Mouse (Mus musculus) right cerebral cortex, postnatal 10 days (tissue): Measurements from ENCODE around the gene Gab2.

Experiments
- DNase-seq, 2 experiments: peaks; one replicate each; pipeline ENCODE4 v3.0.0; 2021; ENCODE audit warnings: low spot score in 2 of 2

Gab2 gene

DNA sequence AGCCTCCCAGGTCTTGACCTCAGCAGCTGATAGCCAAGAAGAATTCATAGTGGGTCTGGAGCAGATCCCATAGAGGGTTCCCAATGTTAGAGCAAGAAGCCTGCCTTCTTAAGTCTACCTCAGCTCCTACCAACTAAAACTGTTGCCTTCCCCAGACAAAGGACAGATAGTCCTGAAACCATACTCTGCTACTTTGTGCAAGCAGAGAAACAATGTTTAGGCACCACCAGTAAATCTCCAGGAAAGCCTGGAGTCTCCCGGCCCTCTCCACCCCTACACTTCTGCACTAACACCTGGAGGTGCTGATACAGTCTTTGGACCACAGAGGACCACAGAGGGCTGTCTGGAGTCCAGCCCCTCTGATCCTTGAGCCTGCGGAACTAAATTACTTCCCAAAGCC is 263.3 kb downstream of the Gab2 start:
- DNase-seq, result peak in 1 of 2 experiments; percentile 28

DNA sequence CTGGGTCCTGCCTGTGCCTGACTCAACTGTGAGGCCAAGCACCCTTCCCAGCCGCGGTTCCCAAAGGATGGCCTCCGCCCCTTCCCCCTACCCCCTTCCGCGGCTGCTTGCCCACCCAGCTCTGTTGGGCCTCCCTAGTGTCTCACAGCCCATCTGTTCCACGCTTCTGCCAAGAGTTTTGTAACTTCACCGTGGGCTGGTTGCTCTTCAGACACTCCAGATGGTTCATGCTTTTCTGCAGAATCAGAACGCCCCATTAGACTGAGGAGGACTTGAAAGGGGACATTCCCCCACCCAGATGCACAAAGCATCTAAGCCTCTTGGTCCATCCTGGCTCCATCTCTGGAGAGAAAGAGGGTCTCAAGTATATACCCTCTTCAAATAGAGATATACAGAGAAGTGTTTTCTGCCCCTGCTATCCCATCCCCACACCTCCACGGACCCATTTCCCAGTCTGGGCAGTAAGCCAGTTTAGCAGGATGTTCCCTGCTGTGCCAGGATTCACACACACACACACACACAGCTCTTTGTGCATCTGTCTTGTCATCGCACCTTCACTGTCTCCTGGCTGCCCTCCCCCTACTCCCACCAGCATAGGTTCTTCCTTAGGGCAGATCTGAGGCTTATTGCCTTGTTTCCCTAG is 264.0 kb downstream of the Gab2 start:
- DNase-seq, result peak; percentile 85 to 91

DNA sequence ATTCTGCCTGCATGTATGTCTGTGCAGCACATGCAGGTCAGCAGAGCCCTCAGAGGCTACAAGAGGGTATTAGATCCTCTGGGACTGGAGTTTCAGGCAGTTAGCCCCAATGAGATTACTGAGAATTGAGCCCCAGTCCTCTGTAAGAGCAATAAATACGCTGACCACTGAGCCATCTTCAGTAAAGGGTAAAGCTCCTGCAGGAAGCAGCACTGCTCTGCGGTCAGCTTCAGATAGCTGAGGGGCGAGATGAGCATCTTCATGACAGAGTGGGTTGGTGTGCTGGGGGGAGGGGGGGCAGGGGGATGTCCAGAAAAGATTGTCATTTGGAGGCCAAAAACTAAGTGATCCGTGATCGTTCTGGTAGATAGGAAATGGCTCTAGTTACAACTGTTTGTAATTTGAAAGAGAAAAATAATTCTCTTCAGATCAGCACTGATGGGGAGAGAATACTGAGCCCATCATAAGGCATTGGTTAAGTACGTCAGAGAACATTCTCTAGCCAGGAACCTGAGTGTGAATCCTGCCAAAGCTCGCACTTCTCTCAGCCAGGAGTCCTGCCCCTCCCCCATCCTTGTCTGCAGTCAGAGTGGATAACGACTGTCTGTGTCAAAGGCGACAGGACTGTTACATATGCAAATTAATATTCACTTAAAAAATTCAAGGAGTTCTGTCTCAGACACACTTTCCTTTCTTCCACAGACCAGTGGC is 264.9 kb downstream of the Gab2 start:
- peak; percentile 20 to 23 for DNase-seq

DNA sequence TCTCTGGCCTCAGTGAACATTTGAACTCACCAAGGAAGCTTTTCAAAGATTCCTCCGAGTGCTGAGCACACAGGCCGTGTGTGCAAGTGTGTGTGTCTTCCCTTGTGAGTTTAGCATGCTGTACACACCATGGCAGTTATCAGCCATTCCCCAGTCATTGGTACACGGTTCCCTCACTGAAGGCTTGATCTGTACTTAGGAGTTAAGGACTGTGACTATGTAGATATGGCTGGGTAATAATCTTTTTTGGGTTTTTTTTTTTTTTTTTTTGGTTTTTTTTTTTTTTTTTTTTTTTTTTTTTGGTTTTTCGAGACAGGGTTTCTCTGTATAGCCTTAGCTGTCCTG is 265.4 kb downstream of the Gab2 start:
- peak in 1 of 2 experiments; percentile 14 for DNase-seq

DNA sequence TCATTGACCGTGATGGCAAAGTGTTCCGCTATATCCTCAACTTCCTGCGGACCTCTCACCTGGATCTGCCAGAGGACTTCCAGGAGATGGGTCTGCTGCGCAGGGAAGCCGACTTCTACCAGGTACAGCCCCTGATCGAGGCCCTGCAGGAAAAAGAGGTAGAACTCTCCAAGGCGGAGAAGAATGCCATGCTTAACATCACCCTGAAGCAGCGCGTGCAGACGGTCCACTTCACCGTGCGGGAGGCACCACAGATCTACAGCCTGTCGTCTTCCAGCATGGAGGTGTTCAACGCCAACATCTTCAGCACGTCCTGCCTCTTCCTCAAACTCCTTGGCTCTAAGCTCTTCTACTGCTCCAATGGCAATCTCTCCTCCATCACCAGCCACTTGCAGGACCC is 266.1 kb downstream of the Gab2 start:
- peak; percentile 21 to 26 for DNase-seq

- peak in 1 of 2 experiments; percentile 15 for DNase-seq
Observed at GRCm38 (mm10) chr7:97348318-97348717, 266.9 kb downstream of the Gab2 start.

DNA sequence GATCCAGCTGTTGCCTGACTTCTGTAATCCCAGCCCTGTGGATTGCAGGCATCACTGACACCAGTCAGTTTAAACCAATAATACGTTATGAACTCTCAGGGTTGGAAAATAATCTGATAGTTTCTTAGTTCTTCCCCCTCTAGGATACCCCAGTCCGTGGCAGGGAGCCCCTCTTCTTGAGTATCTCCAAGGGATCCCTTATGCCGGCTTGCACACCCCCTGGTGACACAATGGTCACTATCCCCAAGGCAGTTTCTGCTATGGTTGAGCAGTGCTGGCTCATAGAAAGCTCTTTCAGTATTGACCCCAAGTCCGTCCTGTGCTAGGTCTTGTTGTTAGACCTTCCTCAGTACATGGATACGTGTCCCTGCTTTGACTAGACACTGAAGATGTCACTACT is 267.4 kb downstream of the Gab2 start:
- DNase-seq, result no peak

- DNase-seq, result no peak
Observed at GRCm38 (mm10) chr7:97349438-97349837, 268.1 kb downstream of the Gab2 start.

GRCm38 (mm10) chr7:97350891-97351290 is 269.5 kb downstream of the Gab2 start:
- no peak for DNase-seq

- peak in 1 of 2 experiments; percentile 27 for DNase-seq
Observed at GRCm38 (mm10) chr7:97351792-97352513, 270.6 kb downstream of the Gab2 start.

GRCm38 (mm10) chr7:97353356-97353755 is 272.0 kb downstream of the Gab2 start:
- DNase-seq, result peak in 1 of 2 experiments; percentile 8

DNA sequence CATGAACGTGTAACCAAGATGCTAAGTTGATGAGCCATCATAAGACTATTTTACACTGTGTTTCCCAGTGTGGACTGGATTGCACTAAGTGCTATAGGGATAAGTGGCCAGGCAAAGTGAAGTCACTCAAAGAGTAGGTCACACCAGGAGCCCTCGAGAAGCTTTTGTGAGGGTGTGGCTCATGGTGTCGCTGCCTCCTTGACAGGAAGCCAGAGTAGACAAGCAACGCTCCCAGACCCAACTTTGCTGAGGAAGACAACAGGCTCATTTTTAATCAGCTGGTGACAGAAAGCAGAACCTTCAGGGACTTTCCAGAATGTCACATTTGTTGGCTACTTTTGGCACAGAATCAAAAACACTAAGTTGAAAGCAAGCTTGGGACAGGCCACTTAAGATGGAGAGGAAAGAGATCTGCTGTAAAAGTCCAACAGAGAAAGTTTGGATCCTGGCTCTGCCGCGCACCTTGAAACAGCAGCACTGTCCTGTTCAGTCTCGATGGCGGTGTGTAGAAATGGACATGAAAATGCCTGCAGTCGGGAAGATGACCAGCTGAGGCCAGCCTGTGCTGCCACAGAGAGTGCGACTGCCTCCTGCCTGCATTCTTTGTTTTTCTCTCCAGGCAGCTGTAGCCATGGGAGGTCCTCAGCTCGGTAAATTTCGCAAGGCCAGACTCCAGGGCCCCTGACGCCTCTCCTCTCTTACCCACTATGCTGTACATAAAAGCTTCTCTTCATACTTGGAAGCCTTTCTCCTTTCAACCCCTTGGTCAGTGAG is 273.9 kb downstream of the Gab2 start:
- peak in 1 of 2 experiments; percentile 21 for DNase-seq

GRCm38 (mm10) chr7:97356253-97356652 is 274.9 kb downstream of the Gab2 start:
- peak in 1 of 2 experiments; percentile 24 for DNase-seq

GRCm38 (mm10) chr7:97356875-97357276 is 275.5 kb downstream of the Gab2 start:
- DNase-seq, result peak; percentile 70 to 71

DNA sequence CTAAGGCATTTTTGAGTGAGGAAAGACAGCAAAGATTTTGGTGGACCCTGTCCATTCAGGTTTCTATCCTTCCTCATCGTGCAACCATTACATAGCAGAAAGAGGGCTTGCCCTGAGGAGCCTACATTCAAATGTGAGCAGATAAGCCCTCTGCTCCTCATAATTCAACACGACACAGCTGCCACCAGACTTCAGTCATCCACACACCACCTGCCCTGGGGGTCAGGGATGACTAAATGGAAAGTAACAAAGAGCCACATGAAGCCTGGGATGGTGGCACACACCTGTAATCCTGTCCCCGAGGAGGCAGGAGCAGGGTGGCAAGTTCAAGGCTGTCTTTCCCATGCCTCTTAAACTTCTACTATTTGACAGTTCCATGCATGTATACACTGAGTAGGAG is 276.5 kb downstream of the Gab2 start:
- DNase-seq, result no peak

DNA sequence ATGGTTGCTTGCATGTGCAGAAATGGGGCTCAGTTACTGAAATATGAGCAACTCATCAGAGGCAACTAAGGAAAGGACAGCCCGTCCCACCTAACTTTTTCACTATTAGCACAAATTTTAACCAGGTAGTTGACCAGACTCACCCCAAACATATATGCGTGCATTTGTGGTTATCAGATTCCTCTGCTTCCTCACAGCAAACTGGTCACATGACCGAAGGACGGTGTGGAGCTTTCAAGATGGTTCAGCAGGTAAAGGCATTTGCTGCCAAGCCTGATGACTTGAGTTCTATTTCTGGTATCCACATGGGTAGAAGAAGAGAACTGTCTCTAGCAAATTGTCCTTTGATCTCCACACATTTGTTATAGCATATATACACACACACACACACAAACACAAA is 277.0 kb downstream of the Gab2 start:
- no peak for DNase-seq
